Mouse (Mus musculus): ENCODE results near the gene Timm44.

- TF ChIP-seq CTCF (IDR thresholded peaks at IDR 0.05; ENCODE audit: low read depth) (no peak), EP300 (IDR thresholded peaks at IDR 0.05; ENCODE audit: low read depth) (no peak)
Measured at GRCm38 (mm10) chr8:4304124-4304547, 28.4 kb upstream of the Timm44 start.
